Mouse (Mus musculus) cerebellum, adult 11 months (tissue): ENCODE data around the gene Camsap2.

Experiments used
- DNase-seq: peaks from one replicate; pipeline ENCODE4 v3.0.0; 2022

Gene Camsap2

DNA sequence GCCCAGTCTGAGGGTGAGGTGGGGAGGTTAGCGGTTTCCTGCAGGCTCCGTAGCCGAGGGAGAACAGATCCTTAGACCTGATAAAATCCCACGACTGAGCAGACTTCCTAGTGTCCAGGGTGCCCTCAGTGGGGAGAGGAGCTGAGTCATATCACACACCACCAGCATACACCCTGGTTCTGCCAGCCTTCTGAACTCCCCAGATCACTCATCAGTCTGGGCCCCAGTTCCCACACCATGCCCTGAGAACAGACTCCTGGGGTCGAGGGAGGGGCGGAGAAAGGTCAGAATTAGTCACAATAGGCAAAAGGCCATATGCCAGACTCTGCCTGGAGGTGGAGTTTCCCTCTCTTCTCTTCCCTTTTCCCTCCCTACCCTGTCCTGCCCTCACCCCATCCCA lies 90.7 kb downstream of the Camsap2 start:
- no peak for DNase-seq

GRCm38 (mm10) chr1:136254503-136255065 lies 91.3 kb downstream of the Camsap2 start:
- DNase-seq = no peak

DNA sequence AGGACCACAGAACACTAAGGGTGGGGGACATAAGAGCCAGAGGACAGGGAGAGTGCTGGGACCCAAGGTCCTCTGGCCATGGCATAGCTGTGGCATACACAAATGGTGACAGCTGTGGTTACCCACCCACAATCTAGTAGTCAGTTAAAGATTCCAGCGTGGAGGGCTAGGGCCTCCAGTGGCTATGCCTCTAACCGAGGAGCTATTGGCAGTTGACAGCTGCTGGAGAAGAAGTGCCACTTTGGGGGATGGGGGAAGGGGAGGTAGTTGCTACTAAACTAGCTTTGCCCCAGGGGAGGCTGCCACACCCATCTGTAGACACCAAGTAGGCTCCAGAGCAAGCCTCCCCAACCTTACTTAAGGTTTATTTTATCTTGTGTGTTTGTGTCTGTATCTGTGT lies 92.4 kb downstream of the Camsap2 start:
- DNase-seq = no peak

- DNase-seq = no peak
Measured at GRCm38 (mm10) chr1:136249662-136250061, 96.2 kb downstream of the Camsap2 start.

GRCm38 (mm10) chr1:136247393-136247792 lies 98.5 kb downstream of the Camsap2 start:
- DNase-seq = no peak

- DNase-seq = no peak
Measured at GRCm38 (mm10) chr1:136244469-136244868, 101.4 kb downstream of the Camsap2 start.

DNA sequence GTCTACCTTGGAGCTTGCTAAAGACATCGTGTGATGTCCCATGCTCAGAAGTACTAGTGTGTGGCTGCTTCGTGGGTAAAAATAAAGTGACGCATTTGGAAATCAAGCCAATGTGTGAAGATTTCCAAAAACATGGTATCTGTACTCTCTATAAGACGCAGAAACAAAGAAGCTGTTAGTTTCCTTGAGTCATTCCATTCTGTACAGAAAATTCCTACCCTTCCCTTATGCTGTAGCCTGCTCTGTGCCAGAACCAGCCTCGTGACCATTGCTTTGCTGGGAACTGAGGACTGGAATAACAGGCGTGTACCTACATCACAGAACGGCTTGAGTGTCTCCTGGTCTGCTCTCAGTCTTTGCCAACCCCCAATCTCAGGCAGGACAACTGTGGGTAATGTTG lies 104.1 kb downstream of the Camsap2 start:
- DNase-seq = no peak

GRCm38 (mm10) chr1:136238495-136238894 lies 107.4 kb downstream of the Camsap2 start:
- DNase-seq = no peak

GRCm38 (mm10) chr1:136234595-136235092 lies 111.3 kb downstream of the Camsap2 start:
- DNase-seq = no peak

GRCm38 (mm10) chr1:136233892-136234594 lies 111.9 kb downstream of the Camsap2 start, which contains the start of gene Inava:
Gene Inava (minus strand): TSS chr1:136234264.
- peak; percentile 15 for DNase-seq

GRCm38 (mm10) chr1:136232986-136233790 lies 112.7 kb downstream of the Camsap2 start:
- no peak for DNase-seq

DNA sequence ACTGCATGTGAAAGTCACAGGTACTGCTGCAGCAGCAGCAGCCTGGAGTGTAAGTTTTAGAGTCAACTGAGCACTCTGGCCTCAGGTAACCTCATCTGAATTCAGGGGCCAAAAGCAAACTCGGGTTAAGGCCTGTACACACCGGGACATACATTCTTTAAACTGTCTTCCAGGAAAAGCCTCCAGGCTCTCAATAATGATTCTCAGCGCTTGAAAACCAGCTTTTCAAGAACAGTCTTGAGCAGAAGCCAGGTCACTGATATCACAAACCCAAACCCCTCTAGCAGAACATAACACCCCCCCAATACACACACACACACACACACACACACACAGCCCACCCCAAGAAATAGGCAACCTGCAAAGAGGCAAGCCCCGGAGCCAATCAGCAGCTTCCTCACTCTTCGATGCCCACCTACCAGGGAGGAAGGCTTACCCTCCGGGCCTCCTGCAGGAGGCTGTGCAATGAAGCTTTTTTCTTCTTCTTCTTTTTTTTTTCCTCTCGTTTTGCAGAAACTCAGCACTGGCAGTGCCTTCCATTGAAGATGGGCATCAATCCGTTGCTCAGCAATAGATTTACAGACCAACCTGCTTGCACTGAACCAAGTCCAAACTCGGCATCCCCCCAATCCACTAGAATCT lies 113.5 kb downstream of the Camsap2 start:
- no peak for DNase-seq

GRCm38 (mm10) chr1:136231596-136231995 lies 114.3 kb downstream of the Camsap2 start:
- no peak for DNase-seq

DNA sequence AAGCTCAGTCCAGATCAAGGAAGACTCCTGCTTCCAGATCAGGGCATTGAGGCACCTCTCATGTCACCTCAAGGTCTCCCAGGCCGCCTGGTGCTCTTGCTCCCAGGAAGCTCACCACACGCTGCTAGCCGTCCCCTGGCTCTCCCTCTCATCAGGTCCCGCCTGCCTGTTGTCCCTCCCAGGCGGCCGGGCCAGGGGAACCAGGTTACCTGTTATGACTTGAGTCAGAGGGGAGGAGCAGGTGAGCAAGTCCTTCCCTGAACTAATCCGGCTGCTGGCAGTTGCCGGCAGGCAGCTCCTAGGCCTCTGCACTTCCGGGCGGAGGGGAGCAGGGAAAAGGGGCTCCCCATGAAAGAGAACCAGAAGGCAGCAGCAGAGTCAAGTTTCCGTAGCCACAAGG lies 115.7 kb downstream of the Camsap2 start:
- DNase-seq = no peak

DNA sequence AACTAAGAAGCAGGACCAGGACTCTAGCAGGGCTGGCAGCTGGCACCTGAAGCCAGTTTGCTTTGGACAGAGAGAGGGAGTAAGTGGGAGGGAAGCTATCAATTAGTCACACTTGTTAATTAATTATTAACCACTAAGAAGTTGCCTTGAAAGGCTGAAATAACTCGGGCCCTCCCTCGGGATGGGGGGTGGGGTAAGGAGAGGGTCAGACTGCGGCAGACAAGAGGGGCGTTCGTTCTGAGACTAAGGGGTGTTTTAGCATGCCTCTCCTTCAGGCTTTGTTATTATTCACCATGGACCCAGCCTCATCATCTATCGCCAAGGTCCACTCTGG lies 116.9 kb downstream of the Camsap2 start:
- no peak for DNase-seq

GRCm38 (mm10) chr1:136228328-136229039 lies 117.4 kb downstream of the Camsap2 start:
- no peak for DNase-seq

DNA sequence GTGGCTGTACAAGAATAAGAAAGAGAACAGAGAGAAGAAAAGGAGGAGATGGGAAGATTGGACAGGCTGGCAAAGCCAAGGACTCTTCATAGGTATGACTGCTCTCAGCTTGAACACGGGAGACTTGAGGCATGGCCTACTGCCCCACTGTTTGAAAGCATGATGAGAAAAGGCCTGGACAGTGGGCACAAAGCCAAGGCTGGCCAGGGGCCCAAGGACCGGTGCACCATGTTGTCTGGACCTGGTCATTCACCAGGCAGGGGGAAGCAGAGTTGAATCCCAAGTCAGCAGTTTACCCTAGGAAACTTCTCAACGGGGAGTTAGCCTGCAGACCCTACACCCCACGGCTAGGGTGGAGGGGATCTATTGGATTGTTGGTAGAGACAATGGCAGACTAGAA lies 118.0 kb downstream of the Camsap2 start:
- DNase-seq = no peak

DNA sequence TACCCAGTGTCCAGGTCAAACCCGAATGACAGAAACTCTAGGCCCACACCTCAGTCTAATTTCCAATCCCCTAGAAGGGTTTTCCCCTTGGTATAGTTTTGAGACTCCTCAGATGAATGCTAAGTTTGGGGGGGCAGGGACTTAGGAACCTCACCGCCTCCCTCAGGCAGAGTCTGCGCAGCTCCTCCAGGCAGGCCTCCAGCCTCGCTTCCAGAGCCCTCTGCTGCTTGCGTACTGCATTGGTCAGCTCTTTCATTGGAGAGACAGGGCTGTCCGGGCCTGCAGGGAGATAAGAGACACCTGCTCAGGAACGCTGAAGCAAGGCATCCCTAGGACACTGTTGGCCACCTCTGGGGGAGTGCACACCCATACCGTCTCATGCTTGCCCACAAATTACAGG lies 119.3 kb downstream of the Camsap2 start:
- no peak for DNase-seq

- no peak for DNase-seq
Measured at GRCm38 (mm10) chr1:136225846-136226245, 120.1 kb downstream of the Camsap2 start.

DNA sequence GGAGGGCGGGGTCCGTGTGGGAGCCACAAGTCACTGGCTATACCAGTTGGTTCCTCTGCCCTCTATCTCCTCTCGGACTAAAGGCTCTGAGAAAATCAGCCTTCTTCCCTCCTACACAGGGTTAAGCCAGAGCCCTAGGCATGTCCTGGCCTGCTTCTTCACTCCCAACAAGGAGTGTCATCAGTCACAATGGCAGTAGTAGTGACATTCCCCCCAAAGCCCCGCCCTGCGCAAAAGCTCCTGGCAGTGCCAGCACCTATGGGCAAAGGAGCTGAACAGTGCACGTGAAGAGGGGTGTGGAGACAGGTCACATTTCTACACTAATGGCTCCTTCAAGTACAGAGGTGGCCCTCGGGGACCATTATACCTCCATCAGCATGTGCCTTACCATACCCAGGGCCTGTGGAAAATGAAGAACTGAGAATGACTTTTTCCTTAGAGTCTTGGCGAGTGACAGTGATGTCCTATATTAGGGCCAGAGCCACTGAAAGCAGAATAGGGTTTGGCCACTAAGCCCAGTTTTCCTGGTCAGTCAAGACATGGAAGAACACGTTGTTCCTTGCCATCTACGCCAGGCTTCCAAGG lies 122.1 kb downstream of the Camsap2 start:
- DNase-seq = no peak

DNA sequence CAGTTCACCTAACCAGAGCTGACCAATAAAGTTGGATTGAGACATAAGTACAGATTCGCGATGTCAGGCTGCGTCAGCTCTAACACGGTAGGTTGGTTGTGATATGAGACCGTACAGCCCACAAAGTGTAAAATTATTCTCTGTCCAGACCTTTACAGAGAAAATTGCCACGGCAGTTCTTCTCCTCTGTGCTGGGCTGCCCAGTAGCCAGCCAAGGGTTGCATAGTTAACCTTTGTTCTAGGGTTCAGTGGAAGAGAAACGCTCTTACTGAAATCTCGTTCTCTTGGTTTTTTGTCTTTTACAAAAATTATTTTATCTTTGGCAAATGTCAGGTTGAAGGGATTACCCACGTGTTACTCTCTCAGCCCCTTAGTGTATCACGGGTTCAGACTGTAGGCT lies 123.5 kb downstream of the Camsap2 start:
- DNase-seq = no peak
